Comparison of ENCODE assay signal across 9 mouse cellular contexts in the genomic region with DNA sequence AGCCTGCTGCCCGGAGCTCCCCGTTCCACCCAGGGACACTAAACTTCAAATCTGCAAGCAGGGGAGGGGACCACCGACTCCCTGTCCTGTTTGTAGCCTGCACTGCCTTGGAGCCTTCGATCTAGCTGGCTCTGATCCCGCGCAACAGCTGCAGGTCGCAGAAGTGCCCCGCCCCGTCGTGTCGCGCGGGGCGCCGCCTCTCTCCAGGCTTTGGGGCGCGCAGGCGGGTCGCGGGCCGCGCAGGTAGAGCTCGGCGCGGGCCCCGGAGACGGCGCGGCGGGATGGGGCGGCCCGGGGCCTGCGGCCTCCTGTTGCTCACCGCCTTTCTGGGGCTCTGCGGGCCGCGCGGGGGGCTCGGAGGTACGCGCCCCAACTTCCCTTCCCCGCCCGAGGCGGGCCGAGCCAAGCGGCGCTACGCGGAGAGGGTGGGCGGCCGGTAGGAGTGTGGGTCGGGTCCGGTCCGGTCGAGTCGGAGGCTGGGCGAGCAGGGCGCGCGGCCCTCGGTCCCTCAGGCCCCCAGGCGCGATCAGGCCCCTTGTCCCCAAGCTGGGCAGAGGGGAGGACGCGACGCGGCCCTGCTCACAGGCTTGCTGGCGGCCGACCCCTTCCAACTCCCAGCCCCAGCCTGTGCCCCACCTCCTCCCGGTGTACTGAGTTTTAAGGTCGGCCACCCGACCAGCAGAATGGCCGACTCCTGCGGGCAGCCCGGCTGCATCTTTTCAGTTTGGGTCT. TPM values are rescaled to one million over a fixed set of nuclear protein-coding genes. Genes with fewer than 3 reads are reported as not detected.
A peak's percentile ranks its signal among the peaks of the same experiment; 100 is the strongest.
DNase-seq lines count a peak whose midpoint lies in the region; ATAC-seq and TF ChIP-seq lines count a peak whose summit lies in the region.
"Had no signal": no experiment of that assay in that cellular context is flagged by ENCODE, and none has a peak within 500 bp of the region (broad histone marks: within the 10 kb centered on the region; RNA-seq: fewer than 3 reads in every experiment).

A gene (plus strand): TSS at position 185 of the 732 bp plus-strand sequence.

- H3K27ac ChIP-seq in kidney, adult 2 months (ENCODE audit: insufficient read depth, low read depth, low read length), result no peak within 1 kb of the TSS
- peak within 1 kb of the TSS; percentile 96 for H3K27ac ChIP-seq in limb, embryonic 14.5 days (replicated peaks; ENCODE audit: low read depth, low read length)
- no peak within 1 kb of the TSS for H3K27ac ChIP-seq in midbrain, postnatal 0 days (ENCODE audit: low read depth, low read length)

- peak within 1 kb of the TSS; percentile 90 for H3K9ac ChIP-seq in limb, embryonic 14.5 days (ENCODE audit: low read depth, low read length, severe bottlenecking)
- H3K9ac ChIP-seq in midbrain, postnatal 0 days (replicated peaks; ENCODE audit: low read length, poor library complexity, severe bottlenecking), result peak within 1 kb of the TSS; percentile 46

- no peaks in the 10 kb centered on the region for H3K27me3 ChIP-seq in kidney, adult 2 months (replicated peaks; ENCODE audit: control insufficient read depth, insufficient read depth, low read length)
- no peaks in the 10 kb centered on the region for H3K27me3 ChIP-seq in limb, embryonic 14.5 days (ENCODE audit: control insufficient read depth, insufficient read depth, low read length)
- peaks cover 10% of the 10 kb centered on the region for H3K27me3 ChIP-seq in midbrain, postnatal 0 days (ENCODE audit: insufficient read depth, low read length)
- H3K27me3 ChIP-seq: Patski had no signal

- ATAC-seq in limb, embryonic 14.5 days (ENCODE audit: low FRiP score, low read depth), result peak; percentile 88
- peak; percentile 69 for ATAC-seq in midbrain, postnatal 0 days (ENCODE audit: low FRiP score)
- ATAC-seq: Patski had no signal

- WGBS in kidney, adult 2 months, result 1% methylated on average over 70 of the region's 75 CpGs
- WGBS in limb, embryonic 14.5 days, result under 1% methylated on average over 39 of the region's 75 CpGs
- under 1% methylated on average over 48 of the region's 75 CpGs for WGBS in midbrain, postnatal 0 days

- intact Hi-C loops in heart, postnatal 36 days (cut with DNase I), result no loop called here

- TF ChIP-seq CTCF in kidney, adult 2 months (conservative IDR thresholded peaks at IDR 0.05; ENCODE audit: insufficient read depth, insufficient read length, low read depth, low read length), result no peak
- no peak for TF ChIP-seq CTCF in midbrain, postnatal 0 days (IDR thresholded peaks at IDR 0.05)

- no peak for TF ChIP-seq POLR2A in kidney, adult 2 months (IDR thresholded peaks at IDR 0.05; ENCODE audit: low read depth, low read length)
- peak; percentile 22; the same call in 1 of the 2 replicates for TF ChIP-seq POLR2A in limb, embryonic 14.5 days (IDR thresholded peaks at IDR 0.05; ENCODE audit: borderline replicate concordance, extremely low read depth, insufficient read depth, insufficient read length)

- H3K4me3 ChIP-seq in kidney, adult 2 months (ENCODE audit: insufficient read depth, low read depth, low read length), result peak within 1 kb of the TSS; percentile 61
- peak within 1 kb of the TSS; percentile 67 for H3K4me3 ChIP-seq in limb, embryonic 14.5 days (replicated peaks; ENCODE audit: low read length)
- peak within 1 kb of the TSS; percentile 46 for H3K4me3 ChIP-seq in midbrain, postnatal 0 days (ENCODE audit: low read depth, low read length)

- H3K4me1 ChIP-seq in kidney, adult 2 months (ENCODE audit: control insufficient read depth, insufficient read depth, low read length), result peaks cover 3% of the 10 kb centered on the region; the same call in 1 of the 2 replicates
- H3K4me1 ChIP-seq in limb, embryonic 14.5 days (ENCODE audit: control insufficient read depth, insufficient read depth, low read length), result peaks cover 28% of the 10 kb centered on the region
- no peaks in the 10 kb centered on the region for H3K4me1 ChIP-seq in midbrain, postnatal 0 days (ENCODE audit: insufficient read depth, low read length)

- no peaks in the 10 kb centered on the region for H3K9me3 ChIP-seq in limb, embryonic 14.5 days (ENCODE audit: control insufficient read depth, low read length)
- no peaks in the 10 kb centered on the region for H3K9me3 ChIP-seq in midbrain, postnatal 0 days (ENCODE audit: low read length)

- H3K36me3 ChIP-seq in kidney, adult 2 months (ENCODE audit: control insufficient read depth, insufficient read depth, low read length), result no peaks in the 10 kb centered on the region
- H3K36me3 ChIP-seq in limb, embryonic 14.5 days (ENCODE audit: control insufficient read depth, insufficient read depth, low read length), result no peaks in the 10 kb centered on the region
- no peaks in the 10 kb centered on the region for H3K36me3 ChIP-seq in midbrain, postnatal 0 days (ENCODE audit: insufficient read depth, low read length)

- DNase-seq in kidney, adult 2 months, result peak; percentile 42
- no peak for DNase-seq in kidney, adult 8-10 months
- DNase-seq in embryo, embryonic 9.5 days (ENCODE audit: extremely low spot score), result peak; percentile 62
- DNase-seq in heart, postnatal 36 days, result peak; percentile 8 to 17
- DNase-seq in limb, embryonic 14.5 days (ENCODE audit: low spot score), result peak; percentile 68
- DNase-seq in midbrain, postnatal 0 days (ENCODE audit: low spot score), result peak; percentile 51
- no peak for DNase-seq in frontal cortex, postnatal 14 days (ENCODE audit: low spot score in 2 of 2)
- DNase-seq in adipocyte (ENCODE audit: low spot score), result no peak

- peak within 1 kb of the TSS; percentile 71 for H3K4me2 ChIP-seq in limb, embryonic 14.5 days (replicated peaks; ENCODE audit: low read depth, low read length, severe bottlenecking)
- H3K4me2 ChIP-seq in midbrain, postnatal 0 days (ENCODE audit: low read depth, low read length, poor library complexity, severe bottlenecking), result peak within 1 kb of the TSS; percentile 77

RNA-seq across cellular contexts. Expression of the gene that starts here (rescaled TPM):
- polyA plus RNA-seq in kidney, adult 2 months (2012; rRNA removed), result 6.9 and 10.0 TPM in 2 replicates
- 1 to 10 TPM; 1.7 to 2.4 TPM for total RNA-seq in heart, postnatal 36 days (2021)
- 21.9 and 26.1 TPM in 2 replicates for polyA plus RNA-seq in limb, embryonic 14.5 days (2012; rRNA removed)
- 8.6 and 10.0 TPM in 2 replicates for polyA plus RNA-seq in limb, embryonic 14.5 days (2014; fragmentation: Nextera tagmentation; extraction: Ambion mirVana)
- 2.4 and 3.5 TPM in 2 replicates for total RNA-seq in midbrain, postnatal 0 days (2014; rRNA removed)
- polyA plus RNA-seq in midbrain, postnatal 0 days (2015; fragmentation: Nextera tagmentation; extraction: Ambion mirVana), result 0.48 and 0.72 TPM in 2 replicates

Comparison
In these comparisons a context has a peak if more than half of its experiments do, and no peak if none do; other contexts are left out.
1. DNase-seq: peak in kidney, adult 2 months (single experiment), embryo, embryonic 9.5 days (single experiment), heart, postnatal 36 days (2 of 2), limb, embryonic 14.5 days (single experiment) and midbrain, postnatal 0 days (single experiment); none in kidney, adult 8-10 months (0 of 2), frontal cortex, postnatal 14 days (0 of 2) and adipocyte (single experiment).
2. Peak in every context shown above with its lines, with median percentiles within 50 percentile points of each other: H3K4me3 ChIP-seq.